In the genomic region with DNA sequence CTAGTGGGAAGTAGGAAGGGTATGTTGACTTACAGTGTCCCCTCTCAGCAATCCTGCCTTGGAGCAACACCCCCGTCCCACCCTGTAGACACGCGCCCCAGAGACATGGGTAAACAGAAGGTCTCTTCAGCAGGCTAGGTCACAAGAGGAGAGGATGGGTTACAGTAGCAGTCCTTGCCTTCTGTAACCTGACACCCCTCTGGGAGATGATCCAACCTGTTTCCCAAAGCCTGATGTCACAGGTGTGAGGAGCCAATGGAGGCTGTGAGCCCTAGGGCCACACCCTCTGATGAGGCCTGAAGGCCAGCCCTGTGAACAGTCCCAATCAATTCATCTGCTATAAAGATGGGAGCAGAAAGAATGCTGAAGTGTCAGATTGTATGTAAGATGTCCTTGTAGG, we compare ENCODE assay signal across 13 mouse cellular contexts.
DNase-seq lines count a peak whose midpoint lies in the region; ATAC-seq and TF ChIP-seq lines count a peak whose summit lies in the region.
"Had no signal": no experiment of that assay in that cellular context is flagged by ENCODE, and none has a peak within 500 bp of the region (broad histone marks: within the 10 kb centered on the region; RNA-seq: fewer than 3 reads in every experiment).

No protein-coding gene starts in this region.

- no peak for TF ChIP-seq CTCF in intestine, postnatal 0 days (IDR thresholded peaks at IDR 0.05; ENCODE audit: low read depth)

- H3K4me2 ChIP-seq in kidney, embryonic 15.5 days: no peak overlapping the region
- no peak overlapping the region for H3K4me2 ChIP-seq in intestine, postnatal 0 days (replicated peaks; ENCODE audit: low read depth)
- H3K4me2 ChIP-seq in forebrain, embryonic 11.5 days (ENCODE audit: low read depth, low read length, severe bottlenecking): no peak overlapping the region
- H3K4me2 ChIP-seq: hindbrain, embryonic 12.5 days; neural tube, embryonic 13.5 days had no signal

- peak; percentile 65; the same call in 1 of the 2 replicates for ATAC-seq in kidney, embryonic 15.5 days (replicated peaks; ENCODE audit: low FRiP score)
- peak; percentile 33; the same call in 1 of the 2 replicates for ATAC-seq in intestine, postnatal 0 days
- ATAC-seq in forebrain, embryonic 11.5 days (replicated peaks; ENCODE audit: low FRiP score): no peak

- H3K4me3 ChIP-seq in kidney, embryonic 15.5 days (replicated peaks): no peak overlapping the region
- H3K4me3 ChIP-seq in ES-E14 (ENCODE audit: insufficient read depth in 1 of 2, low read depth in 1 of 2, low read length in 2 of 2, poor library complexity in 1 of 2, severe bottlenecking in 1 of 2): no peak overlapping the region
- H3K4me3 ChIP-seq in intestine, postnatal 0 days (ENCODE audit: low read depth, low read length): no peak overlapping the region
- H3K4me3 ChIP-seq in forebrain, embryonic 11.5 days (ENCODE audit: low read depth, low read length): no peak overlapping the region
- H3K4me3 ChIP-seq: forebrain, embryonic 10.5 days; hindbrain, embryonic 12.5 days; neural tube, embryonic 13.5 days had no signal

- in situ Hi-C loops in ES-E14 (cut with MboI; ENCODE audit: low sequenced_read_pairs in 2 of 2, unreplicated experiment in 2 of 2): no loop called here

- no peak overlapping the region for H3K27ac ChIP-seq in kidney, embryonic 15.5 days
- H3K27ac ChIP-seq in ES-E14 (ENCODE audit: insufficient read depth, low read depth, low read length, poor library complexity, severe bottlenecking): no peak overlapping the region
- no peak overlapping the region for H3K27ac ChIP-seq in intestine, postnatal 0 days (ENCODE audit: low read depth, low read length)
- H3K27ac ChIP-seq in forebrain, embryonic 11.5 days (ENCODE audit: low read depth, low read length): no peak overlapping the region
- H3K27ac ChIP-seq: forebrain, embryonic 10.5 days; hindbrain, embryonic 12.5 days; neural tube, embryonic 13.5 days had no signal

- H3K36me3 ChIP-seq in kidney, embryonic 15.5 days: peaks cover 32% of the 10 kb centered on the region
- H3K36me3 ChIP-seq in ES-E14 (ENCODE audit: control insufficient read depth, insufficient read depth, low read length, poor library complexity, severe bottlenecking): peaks cover 7% of the 10 kb centered on the region; the same call in 1 of the 2 replicates
- H3K36me3 ChIP-seq in intestine, postnatal 0 days (ENCODE audit: control insufficient read depth, insufficient read depth): peaks cover 25% of the 10 kb centered on the region; the same call in 1 of the 2 replicates
- H3K36me3 ChIP-seq in forebrain, embryonic 11.5 days (ENCODE audit: control insufficient read depth, insufficient read depth, low read length): no peaks in the 10 kb centered on the region; the same call in 1 of the 2 replicates

- no peaks in the 10 kb centered on the region for H3K9me3 ChIP-seq in kidney, embryonic 15.5 days (replicated peaks)
- H3K9me3 ChIP-seq in ES-E14 (ENCODE audit: control insufficient read depth, insufficient read depth, low read depth, low read length): no peaks in the 10 kb centered on the region
- no peaks in the 10 kb centered on the region for H3K9me3 ChIP-seq in intestine, postnatal 0 days (ENCODE audit: control insufficient read depth)
- H3K9me3 ChIP-seq in forebrain, embryonic 11.5 days (ENCODE audit: control insufficient read depth, low read length): no peaks in the 10 kb centered on the region
- H3K9me3 ChIP-seq: forebrain, embryonic 10.5 days; hindbrain, embryonic 12.5 days; neural tube, embryonic 13.5 days had no signal

- 0 out of 2 replicates have a peak, but pooled peaks cover 12% of the 10 kb centered on the region for H3K4me1 ChIP-seq in kidney, embryonic 15.5 days
- H3K4me1 ChIP-seq in ES-E14 (ENCODE audit: control insufficient read depth in 2 of 2, insufficient read depth in 2 of 2, low read length in 2 of 2, poor library complexity in 1 of 2): peaks cover 3 to 4% of the 10 kb centered on the region in 2 experiments; a peak in 2 of 4 replicates
- no peaks in the 10 kb centered on the region for H3K4me1 ChIP-seq in intestine, postnatal 0 days (replicated peaks; ENCODE audit: control insufficient read depth, insufficient read depth, low read length)
- H3K4me1 ChIP-seq in forebrain, embryonic 11.5 days (replicated peaks; ENCODE audit: control insufficient read depth, insufficient read depth, low read length): peaks cover 8% of the 10 kb centered on the region; the same call in 1 of the 2 replicates

- no peak for DNase-seq in kidney, adult 8-10 months
- peak; percentile 27 for DNase-seq in ES-E14 (ENCODE audit: low read depth, low spot score)
- DNase-seq in gastrocnemius, adult 18-20 months (ENCODE audit: low spot score): peak; percentile 61
- DNase-seq in forebrain, embryonic 11.5 days (ENCODE audit: low spot score): no peak
- no peak for DNase-seq in frontal cortex, postnatal 36 days (ENCODE audit: low spot score in 2 of 2)
- DNase-seq in adrenal gland, postnatal 4 days (ENCODE audit: low spot score in 2 of 2): no peak
- DNase-seq: cerebellum, adult 9-11 months; right cerebral cortex, postnatal 4 days had no signal

- no peaks in the 10 kb centered on the region for H3K27me3 ChIP-seq in kidney, embryonic 15.5 days
- H3K27me3 ChIP-seq in intestine, postnatal 0 days (replicated peaks; ENCODE audit: control insufficient read depth, insufficient read depth, low read length): no peaks in the 10 kb centered on the region
- H3K27me3 ChIP-seq in forebrain, embryonic 11.5 days (ENCODE audit: control insufficient read depth, insufficient read depth, low read length): no peaks in the 10 kb centered on the region

- whole genome bisulfite sequencing in kidney, embryonic 15.5 days: 54% methylated on average over 3 of the region's 3 CpGs
- 58% methylated on average over 3 of the region's 3 CpGs for WGBS in intestine, postnatal 0 days
- WGBS in forebrain, embryonic 11.5 days: 75% methylated on average over 3 of the region's 3 CpGs

- no peak overlapping the region for H3K9ac ChIP-seq in kidney, embryonic 15.5 days
- no peak overlapping the region for H3K9ac ChIP-seq in ES-E14 (ENCODE audit: insufficient read depth, low read depth, low read length, poor library complexity, severe bottlenecking)
- no peak overlapping the region for H3K9ac ChIP-seq in intestine, postnatal 0 days (ENCODE audit: low read depth, low read length)
- no peak overlapping the region for H3K9ac ChIP-seq in forebrain, embryonic 11.5 days (ENCODE audit: low read length)
- H3K9ac ChIP-seq: hindbrain, embryonic 12.5 days; neural tube, embryonic 13.5 days had no signal

TF ChIP-seq in ES-E14, 5 proteins besides CTCF, POLR2A, EP300 and RAD21:
- TF ChIP-seq ZNF384 (IDR thresholded peaks at IDR 0.05; ENCODE audit: low read depth, low read length) (no peak), CHD2 (IDR thresholded peaks at IDR 0.05; ENCODE audit: low read depth, low read length) (no peak), HCFC1 (IDR thresholded peaks at IDR 0.05; ENCODE audit: borderline replicate concordance, insufficient read depth, low read length) (no peak), ZC3H11A (IDR thresholded peaks at IDR 0.05; ENCODE audit: borderline replicate concordance, low read depth, low read length) (no peak), MAFK (IDR thresholded peaks at IDR 0.05; ENCODE audit: insufficient read depth, low read depth, low read length) (no peak)

Comparison
In these comparisons a context has a peak if more than half of its experiments do, and no peak if none do; other contexts are left out.
1. DNase-seq: peak in ES-E14 (single experiment) and gastrocnemius, adult 18-20 months (single experiment); none in kidney, adult 8-10 months (0 of 2), forebrain, embryonic 11.5 days (single experiment), frontal cortex, postnatal 36 days (0 of 2) and adrenal gland, postnatal 4 days (0 of 2).